Mouse (Mus musculus) CD4-positive, CD25-positive, alpha-beta regulatory T cell, adult 4 months (primary cell): ENCODE measurements around the gene Ccdc182. TPM values are rescaled to one million over a fixed set of nuclear protein-coding genes. Genes with fewer than 3 reads are reported as not detected.

ENCODE experiments used
- ATAC-seq: one replicate; pipeline ENCODE4 v1.8.0; 2017
- polyA plus RNA-seq, 2 experiments: library from polyadenylated mRNA; unstranded; fragments of 100-300 nt; shearing (Covaris generic); gene quantifications; one replicate each; pipeline ENCODE4 v1.2.1; 2017

Ccdc182 gene
- polyA plus RNA-seq, 2 experiments from 2014 or later, result not detected

GRCm38 (mm10) chr11:88330799-88331198 is 36.9 kb downstream of the Ccdc182 start:
- ATAC-seq, result no peak

GRCm38 (mm10) chr11:88331722-88332121 is 37.9 kb downstream of the Ccdc182 start:
- ATAC-seq, result no peak

- no peak for ATAC-seq
Observed at GRCm38 (mm10) chr11:88332309-88332934, 38.6 kb downstream of the Ccdc182 start.

- no peak for ATAC-seq
Observed at GRCm38 (mm10) chr11:88334893-88335292, 41.0 kb downstream of the Ccdc182 start.

GRCm38 (mm10) chr11:88337926-88338325 is 44.1 kb downstream of the Ccdc182 start:
- ATAC-seq, result no peak

Other genes with a start within 250 kb of the Ccdc182 start
- gene Srsf1, start 246.7 kb upstream of the Ccdc182 start, polyA plus RNA-seq, result 10 to 100 TPM; 23.5 to 47.7 TPM
- gene Vezf1, start 225.8 kb upstream of the Ccdc182 start, polyA plus RNA-seq, result 10 to 100 TPM; 23.6 to 25.6 TPM
- gene Cuedc1, start 196.0 kb upstream of the Ccdc182 start, polyA plus RNA-seq, result 1 to 10 TPM; 4.1 to 9.9 TPM
- 100 to 1,000 TPM in 1 of 2 experiments, 10 to 100 TPM in 1; 79.7 to 103 TPM for gene Mrps23, start 89.7 kb upstream of the Ccdc182 start, polyA plus RNA-seq